Mouse (Mus musculus) frontal cortex, postnatal 14 days (tissue): ENCODE measurements around the gene Gstt3.
A peak's percentile ranks its signal among the peaks of the same experiment; 100 is the strongest.
"Not testable (repeated sequence)": the region's sequence is repeated elsewhere in the genome, so short reads cannot be mapped to it uniquely, and the experiment has no call there.

Source experiments
- DNase-seq, 2 experiments: peaks; one replicate each; pipeline ENCODE4 v3.0.0; 2022; ENCODE audit warnings: low spot score in 2 of 2

Gstt3 gene

GRCm38 (mm10) chr10:75779206-75780174, 1.7 kb downstream of the Gstt3 start:
- no peak for DNase-seq

GRCm38 (mm10) chr10:75777885-75778284, 3.3 kb downstream of the Gstt3 start:
- DNase-seq, result no peak

- no peak for DNase-seq
Measured at GRCm38 (mm10) chr10:75776562-75776961, 4.7 kb downstream of the Gstt3 start.

DNA sequence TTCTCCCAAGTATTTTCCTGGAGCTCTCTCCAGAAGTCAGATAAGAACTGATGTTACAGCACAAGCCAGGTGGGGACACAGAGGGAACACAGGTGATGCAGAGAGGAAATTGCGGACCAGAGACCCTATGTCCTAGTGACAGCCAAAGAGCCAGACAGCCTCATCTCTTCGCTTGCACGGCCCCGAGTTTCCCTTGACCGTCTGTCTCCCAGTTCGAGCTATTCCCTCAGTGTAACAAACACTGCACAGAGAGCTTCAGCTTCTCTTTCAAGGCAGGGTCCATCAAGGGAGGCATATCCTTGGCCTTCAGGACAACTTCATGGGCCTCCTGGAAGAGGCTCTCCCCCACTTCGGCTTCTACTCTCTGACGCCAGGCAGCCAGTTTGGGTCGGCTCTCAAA, 6.6 kb downstream of the Gstt3 start:
- no peak for DNase-seq

DNA sequence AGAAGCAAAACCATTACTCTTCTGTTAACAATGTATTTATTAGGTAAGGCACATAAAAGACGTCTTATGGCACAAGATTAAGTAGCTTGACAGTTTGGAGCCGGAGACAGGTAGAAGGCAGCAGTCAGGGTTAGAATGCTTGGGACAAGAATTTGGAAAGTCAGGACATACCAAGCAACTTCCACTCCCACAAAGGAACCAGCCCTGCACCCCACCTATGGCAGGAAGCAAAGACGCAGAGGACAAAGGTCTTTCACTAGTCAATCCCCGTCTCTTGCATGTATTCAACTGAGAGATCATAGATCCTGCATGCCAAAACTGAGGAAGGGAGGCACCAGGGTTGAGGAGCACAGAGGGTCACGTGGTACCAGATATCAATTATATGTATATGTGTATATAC, 7.1 kb downstream of the Gstt3 start:
- no peak for DNase-seq

GRCm38 (mm10) chr10:75772795-75773664, 8.2 kb downstream of the Gstt3 start, which contains the start of gene Ddt:
Ddt (minus strand) TSS chr10:75773414.
- DNase-seq, result peak; percentile 65 to 72

- DNase-seq, result not testable (repeated sequence)
Measured at GRCm38 (mm10) chr10:75767756-75768155, 13.5 kb downstream of the Gstt3 start.

DNA sequence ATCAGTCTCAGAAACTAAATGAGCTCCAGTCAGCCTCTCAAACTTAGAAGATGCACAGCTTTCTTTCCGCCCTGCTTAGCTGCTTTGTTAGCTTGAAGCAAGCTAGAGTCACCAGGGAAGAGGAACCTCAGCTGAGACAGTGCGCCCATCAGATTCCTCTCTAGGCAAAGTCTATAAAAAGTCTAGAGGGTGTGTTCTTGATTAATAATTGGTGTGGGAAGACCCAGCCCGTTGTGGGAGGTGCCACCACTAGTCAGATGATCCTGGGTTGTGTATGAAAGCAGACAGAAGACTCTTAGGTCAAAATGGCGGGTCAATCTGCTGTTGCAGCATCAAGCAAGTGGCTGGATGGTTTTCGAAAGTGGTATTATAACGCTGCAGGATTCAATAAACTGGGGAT, 14.4 kb downstream of the Gstt3 start:
- DNase-seq, result no peak

- DNase-seq, result peak in 1 of 2 experiments; percentile 36
Measured at GRCm38 (mm10) chr10:75764519-75765473, 16.4 kb downstream of the Gstt3 start.

- peak; percentile 97 for DNase-seq
Measured at GRCm38 (mm10) chr10:75763682-75764518, 17.3 kb downstream of the Gstt3 start, which contains the start of gene Cabin1. Cabin1 (minus strand) TSS chr10:75764341.

GRCm38 (mm10) chr10:75762413-75762812, 18.8 kb downstream of the Gstt3 start:
- no peak for DNase-seq

DNA sequence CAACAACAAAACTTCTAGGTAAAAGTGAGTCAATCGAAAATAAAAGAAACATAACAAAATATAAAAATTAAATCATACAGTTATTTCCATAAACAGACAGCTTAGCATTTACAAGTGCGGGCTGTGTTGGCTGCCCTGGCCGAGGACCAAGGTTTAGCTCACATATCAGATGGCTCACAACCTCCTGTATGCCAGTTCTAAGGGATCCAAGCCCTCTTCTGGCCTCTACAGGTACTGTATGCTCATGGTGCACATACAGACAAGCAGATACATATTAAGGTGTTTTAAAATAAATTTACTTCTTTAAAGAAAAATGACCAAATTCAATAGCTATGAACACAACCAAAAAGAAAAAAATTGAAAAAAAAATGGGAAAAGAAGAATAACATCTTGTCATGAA, 20.9 kb downstream of the Gstt3 start:
- DNase-seq, result no peak

DNA sequence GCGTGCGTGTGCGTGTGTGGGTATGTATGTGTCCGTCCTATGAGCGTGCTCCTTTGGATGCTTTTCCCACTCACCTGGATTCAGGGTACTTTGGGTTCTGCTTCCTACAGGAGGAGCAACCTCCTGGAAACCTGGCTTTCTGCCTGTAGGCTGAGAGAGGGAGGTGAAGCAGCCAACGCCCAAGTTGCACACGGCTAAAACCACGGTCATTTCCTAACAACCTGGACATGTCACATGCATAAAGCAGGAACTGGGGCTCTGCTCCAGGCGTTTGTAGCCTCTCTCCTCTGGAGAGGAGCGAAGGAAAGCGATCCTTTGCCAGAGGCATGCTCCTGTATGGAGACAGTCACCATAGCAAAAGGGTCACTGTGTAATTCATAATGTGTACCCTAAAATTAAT, 24.5 kb downstream of the Gstt3 start:
- no peak for DNase-seq

DNA sequence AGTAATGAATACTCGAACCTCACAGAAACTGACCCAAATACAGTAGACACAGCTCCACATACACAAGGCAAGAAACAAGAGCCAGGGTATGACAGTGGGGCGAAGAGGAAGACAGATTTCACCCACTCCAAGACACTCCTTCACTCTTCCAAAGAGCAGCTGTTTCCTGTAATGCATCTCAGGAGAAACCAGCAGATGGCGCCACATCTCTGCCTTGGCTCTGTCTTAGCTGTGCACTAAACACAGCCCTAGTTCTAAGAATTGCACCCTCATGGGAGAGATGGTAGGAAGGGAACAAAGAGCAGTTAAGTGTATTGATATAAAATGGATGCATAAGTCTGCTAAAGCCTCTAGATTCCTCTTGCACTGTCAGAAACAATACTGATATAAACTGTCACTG, 37.2 kb downstream of the Gstt3 start:
- peak; percentile 71 to 80 for DNase-seq

GRCm38 (mm10) chr10:75743369-75743768, 37.8 kb downstream of the Gstt3 start:
- DNase-seq, result peak; percentile 54 to 64

GRCm38 (mm10) chr10:75740866-75741265, 40.3 kb downstream of the Gstt3 start:
- DNase-seq, result no peak

- DNase-seq, result no peak
Measured at GRCm38 (mm10) chr10:75725449-75725848, 55.8 kb downstream of the Gstt3 start.
